ENCODE assay signal across 9 mouse cellular contexts in the genomic region with DNA sequence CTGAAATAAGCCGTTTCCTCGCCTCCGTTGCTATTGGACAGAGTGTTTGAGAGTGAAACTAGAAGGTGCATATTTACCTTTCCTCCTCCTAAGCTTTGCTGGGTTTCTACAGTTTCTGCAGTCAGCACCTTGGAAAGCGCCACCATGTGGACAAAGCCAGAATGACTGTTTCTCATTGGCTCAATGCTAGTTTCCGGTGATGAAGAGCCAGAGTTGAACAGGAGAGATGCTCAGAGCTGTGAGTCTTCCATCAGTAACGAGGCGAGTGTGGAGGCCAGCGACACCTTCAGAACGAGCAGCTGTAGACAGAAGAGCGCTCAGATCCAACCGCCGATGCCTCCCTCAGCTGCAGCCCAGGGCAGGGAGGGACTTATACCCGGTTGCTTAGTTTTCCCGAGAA. TPM values are rescaled to one million over a fixed set of nuclear protein-coding genes. Genes with fewer than 3 reads are reported as not detected.
A peak's percentile ranks its signal among the peaks of the same experiment; 100 is the strongest.
DNase-seq lines count a peak whose midpoint lies in the region; ATAC-seq and TF ChIP-seq lines count a peak whose summit lies in the region.
"Had no signal": no experiment of that assay in that cellular context is flagged by ENCODE, and none has a peak within 500 bp of the region (broad histone marks: within the 10 kb centered on the region; RNA-seq: fewer than 3 reads in every experiment).

No protein-coding gene starts in this region.

- intact Hi-C loops in left cerebral cortex, adult 2 months (cut with DNase I) = no loop called here

- no peak overlapping the region for H3K9ac ChIP-seq in neural tube, embryonic 15.5 days (replicated peaks)

- no peaks in the 10 kb centered on the region; the same call in 1 of the 2 replicates for H3K27me3 ChIP-seq in neural tube, embryonic 15.5 days (replicated peaks)

- peaks cover 9% of the 10 kb centered on the region for H3K4me1 ChIP-seq in neural tube, embryonic 15.5 days

- no peaks in the 10 kb centered on the region for H3K9me3 ChIP-seq in neural tube, embryonic 15.5 days (replicated peaks)

- 53% methylated on average over 14 of the region's 14 CpGs for WGBS in neural tube, embryonic 15.5 days

- ATAC-seq in neural tube, embryonic 15.5 days (ENCODE audit: low FRiP score) = peak; percentile 35; the same call in 1 of the 2 replicates
- no peak; the same call in 1 of the 2 replicates for ATAC-seq in megakaryocyte-erythroid progenitor cell, adult 5-6 weeks (replicated peaks; ENCODE audit: low FRiP score, low TSS enrichment, poor library complexity, severe bottlenecking)

- DNase-seq in cerebellum, postnatal 10 days = peak; percentile 74 to 78
- no peak for DNase-seq in cerebellum, adult 11-12 months
- DNase-seq in left cerebral cortex, adult 2 months (ENCODE audit: extremely low spot score in 1 of 2, low spot score in 2 of 2) = peak; percentile 42 to 46
- no peak for DNase-seq in left cerebral cortex, adult 11 months (ENCODE audit: low spot score)
- DNase-seq in c-Kit-positive CD71-positive TER-119-negative erythroid progenitor cells, embryonic 14.5 days (ENCODE audit: low read depth) = peak; percentile 32
- peak; percentile 20 to 24 for DNase-seq in layer of hippocampus, postnatal 36 days

- no peak overlapping the region for H3K27ac ChIP-seq in left cerebral cortex, adult 2 months
- H3K27ac ChIP-seq in neural tube, embryonic 15.5 days (replicated peaks) = no peak overlapping the region

- peak; percentile 61 for TF ChIP-seq CTCF in left cerebral cortex, adult 2 months (IDR thresholded peaks at IDR 0.05)

- H3K36me3 ChIP-seq in neural tube, embryonic 15.5 days = no peaks in the 10 kb centered on the region

- no peak overlapping the region for H3K4me2 ChIP-seq in neural tube, embryonic 15.5 days

- no peak overlapping the region for H3K4me3 ChIP-seq in left cerebral cortex, adult 2 months
- H3K4me3 ChIP-seq in neural tube, embryonic 15.5 days (replicated peaks) = no peak overlapping the region

RNA-seq across cellular contexts. Expression of a gene that starts 4.1 kb away (rescaled TPM):
- not detected for total RNA-seq in left cerebral cortex, adult 2 months (2021)
- total RNA-seq in layer of hippocampus, postnatal 36 days (2021) = not detected
- 0.50 and 1.1 TPM in 2 replicates for polyA plus RNA-seq in neural tube, embryonic 15.5 days (2015; fragmentation: Nextera tagmentation; extraction: Ambion mirVana)
- total RNA-seq in megakaryocyte-erythroid progenitor cell, adult 5-6 weeks (2014; fragmentation: Nextera tagmentation) = not detected in 2 replicates
- not detected in 2 replicates for total RNA-seq in megakaryocyte-erythroid progenitor cell, adult 5-6 weeks (2017)
- total RNA-seq: hematopoietic stem cell, adult 5-6 weeks had no signal

RNA-seq across cellular contexts. Expression of a gene that starts 17.6 kb away (rescaled TPM):
- under 1 TPM; 0.18 to 0.89 TPM for total RNA-seq in left cerebral cortex, adult 2 months (2021)
- total RNA-seq in layer of hippocampus, postnatal 36 days (2021) = 1 to 10 TPM; 6.6 TPM
- 14.2 and 24.7 TPM in 2 replicates for polyA plus RNA-seq in neural tube, embryonic 15.5 days (2015; fragmentation: Nextera tagmentation; extraction: Ambion mirVana)
- total RNA-seq in megakaryocyte-erythroid progenitor cell, adult 5-6 weeks (2014; fragmentation: Nextera tagmentation) = not detected in 2 replicates
- total RNA-seq in megakaryocyte-erythroid progenitor cell, adult 5-6 weeks (2017) = not detected in 2 replicates
- total RNA-seq: hematopoietic stem cell, adult 5-6 weeks had no signal

RNA-seq across cellular contexts. Expression of a gene that starts 45.5 kb away (rescaled TPM):
- 1 to 10 TPM; 4.9 to 5.2 TPM for total RNA-seq in left cerebral cortex, adult 2 months (2021)
- total RNA-seq in layer of hippocampus, postnatal 36 days (2021) = 1 to 10 TPM; 8.1 to 8.7 TPM
- 18.7 and 36.7 TPM in 2 replicates for polyA plus RNA-seq in neural tube, embryonic 15.5 days (2015; fragmentation: Nextera tagmentation; extraction: Ambion mirVana)
- total RNA-seq in megakaryocyte-erythroid progenitor cell, adult 5-6 weeks (2014; fragmentation: Nextera tagmentation) = not detected in 2 replicates
- 0.75 and 3.8 TPM in 2 replicates for total RNA-seq in megakaryocyte-erythroid progenitor cell, adult 5-6 weeks (2017)

RNA-seq across cellular contexts. Expression of a gene that starts 45.7 kb away (rescaled TPM):
- total RNA-seq in left cerebral cortex, adult 2 months (2021) = under 1 TPM in 1 of 2 experiments, not detected in 1; 0.09 TPM
- under 1 TPM; 0.10 to 0.25 TPM for total RNA-seq in layer of hippocampus, postnatal 36 days (2021)
- 0.27 and 0.38 TPM in 2 replicates for polyA plus RNA-seq in neural tube, embryonic 15.5 days (2015; fragmentation: Nextera tagmentation; extraction: Ambion mirVana)
- total RNA-seq in megakaryocyte-erythroid progenitor cell, adult 5-6 weeks (2014; fragmentation: Nextera tagmentation) = 0.96 TPM in 1 of 2 replicates, not detected in the other
- not detected in 2 replicates for total RNA-seq in megakaryocyte-erythroid progenitor cell, adult 5-6 weeks (2017)
- total RNA-seq: hematopoietic stem cell, adult 5-6 weeks had no signal

Comparison
In these comparisons a context has a peak if more than half of its experiments do, and no peak if none do; other contexts are left out.
1. DNase-seq: peak in cerebellum, postnatal 10 days (2 of 2), left cerebral cortex, adult 2 months (2 of 2), c-Kit-positive CD71-positive TER-119-negative erythroid progenitor cells, embryonic 14.5 days (single experiment) and layer of hippocampus, postnatal 36 days (2 of 2); none in cerebellum, adult 11-12 months (single experiment) and left cerebral cortex, adult 11 months (single experiment).
2. RNA of a gene that starts 17.6 kb away (total RNA-seq): 6.6 TPM in layer of hippocampus, postnatal 36 days; 0.18 to 0.89 TPM in left cerebral cortex, adult 2 months and not detected in megakaryocyte-erythroid progenitor cell, adult 5-6 weeks; every median in the first group is over 4 times any median in the second.